Mouse (Mus musculus) midbrain, embryonic 14.5 days (tissue): ENCODE results near the gene Tspyl3. TPM values are rescaled to one million over a fixed set of nuclear protein-coding genes. Genes with fewer than 3 reads are reported as not detected.

Source experiments
- polyA plus RNA-seq: library from polyadenylated mRNA; unstranded; fragments of >200 nt; fragmentation: Nextera tagmentation; extraction: Ambion mirVana; gene quantifications from 2 replicates; pipeline ENCODE4 v1.2.1, GENCODE M21; 2014

Tspyl3 gene
- polyA plus RNA-seq, 1 experiment from 2014 or later, result 30.2 TPM

Other genes with a start within 250 kb of the Tspyl3 start
- 117 and 177 TPM in 2 replicates for gene Pdrg1, start 210.0 kb downstream of the Tspyl3 start, polyA plus RNA-seq
- gene Xkr7, start 193.6 kb downstream of the Tspyl3 start, polyA plus RNA-seq, result 1.0 and 2.1 TPM in 2 replicates
- 1.5 and 2.0 TPM in 2 replicates for gene Ccm2l, start 159.5 kb downstream of the Tspyl3 start, polyA plus RNA-seq
- 1.4 and 2.3 TPM in 2 replicates for gene Hck, start 117.0 kb downstream of the Tspyl3 start, polyA plus RNA-seq
- gene Tm9sf4, start 64.1 kb downstream of the Tspyl3 start, polyA plus RNA-seq, result 80.1 and 89.8 TPM in 2 replicates
- gene Plagl2, start 16.0 kb upstream of the Tspyl3 start, polyA plus RNA-seq, result 7.3 and 11.5 TPM in 2 replicates
- gene Pofut1, start 16.1 kb upstream of the Tspyl3 start, polyA plus RNA-seq, result 5.6 and 6.0 TPM in 2 replicates
- 17.0 and 18.6 TPM in 2 replicates for gene Kif3b, start 66.0 kb upstream of the Tspyl3 start, polyA plus RNA-seq
- gene Asxl1, start 120.4 kb upstream of the Tspyl3 start, polyA plus RNA-seq, result 13.4 and 17.1 TPM in 2 replicates